Mouse (Mus musculus) cerebellum, adult 11-12 months (tissue): ENCODE data around the gene Gpat3.

Experiments used
- DNase-seq: peaks from one replicate; pipeline ENCODE4 v3.0.0; 2022

Gpat3 gene

GRCm38 (mm10) chr5:100861140-100861539 is 15.6 kb downstream of the Gpat3 start:
- DNase-seq = no peak

- DNase-seq = no peak
Measured at GRCm38 (mm10) chr5:100861811-100862210, 16.3 kb downstream of the Gpat3 start.

GRCm38 (mm10) chr5:100863091-100863490 is 17.6 kb downstream of the Gpat3 start:
- DNase-seq = no peak

- DNase-seq = no peak
Measured at GRCm38 (mm10) chr5:100864438-100864837, 18.9 kb downstream of the Gpat3 start.

- DNase-seq = no peak
Measured at GRCm38 (mm10) chr5:100866183-100866582, 20.7 kb downstream of the Gpat3 start.

- DNase-seq = no peak
Measured at GRCm38 (mm10) chr5:100869197-100869895, 23.8 kb downstream of the Gpat3 start.

GRCm38 (mm10) chr5:100871987-100872386 is 26.5 kb downstream of the Gpat3 start:
- no peak for DNase-seq

- no peak for DNase-seq
Measured at GRCm38 (mm10) chr5:100874721-100875120, 29.2 kb downstream of the Gpat3 start.

GRCm38 (mm10) chr5:100875180-100875579 is 29.7 kb downstream of the Gpat3 start:
- no peak for DNase-seq

GRCm38 (mm10) chr5:100877021-100877420 is 31.5 kb downstream of the Gpat3 start:
- no peak for DNase-seq

GRCm38 (mm10) chr5:100885216-100885615 is 39.7 kb downstream of the Gpat3 start:
- DNase-seq = no peak

- no peak for DNase-seq
Measured at GRCm38 (mm10) chr5:100886331-100886988, 40.9 kb downstream of the Gpat3 start.

- DNase-seq = no peak
Measured at GRCm38 (mm10) chr5:100896199-100896598, 50.7 kb downstream of the Gpat3 start.

GRCm38 (mm10) chr5:100899745-100900489 is 54.4 kb downstream of the Gpat3 start:
- no peak for DNase-seq

- no peak for DNase-seq
Measured at GRCm38 (mm10) chr5:100901046-100901445, 55.5 kb downstream of the Gpat3 start.

- no peak for DNase-seq
Measured at GRCm38 (mm10) chr5:100908478-100908877, 63.0 kb downstream of the Gpat3 start.

GRCm38 (mm10) chr5:100908901-100909300 is 63.4 kb downstream of the Gpat3 start:
- no peak for DNase-seq

- no peak for DNase-seq
Measured at GRCm38 (mm10) chr5:100909691-100910090, 64.2 kb downstream of the Gpat3 start.

- no peak for DNase-seq
Measured at GRCm38 (mm10) chr5:100911502-100912097, 66.1 kb downstream of the Gpat3 start.

- DNase-seq = no peak
Measured at GRCm38 (mm10) chr5:100912366-100912765, 66.9 kb downstream of the Gpat3 start.

GRCm38 (mm10) chr5:100913274-100913673 is 67.8 kb downstream of the Gpat3 start:
- no peak for DNase-seq

GRCm38 (mm10) chr5:100914989-100915388 is 69.5 kb downstream of the Gpat3 start:
- DNase-seq = peak; percentile 5

GRCm38 (mm10) chr5:100915411-100915810 is 69.9 kb downstream of the Gpat3 start:
- DNase-seq = no peak
